Mouse (Mus musculus) skeletal muscle tissue, postnatal 0 days (tissue): Measurements from ENCODE around the gene Lmod2. TPM values are rescaled to one million over a fixed set of nuclear protein-coding genes. Genes with fewer than 3 reads are reported as not detected.

ENCODE experiments used
- polyA plus RNA-seq: library from polyadenylated mRNA; unstranded; fragments of >200 nt; fragmentation: Nextera tagmentation; extraction: Ambion mirVana; gene quantifications from 2 replicates; pipeline ENCODE4 v1.2.1, GENCODE M21; 2015

Lmod2 gene
- 67.1 and 72.1 TPM in 2 replicates for polyA plus RNA-seq

GRCm38 (mm10) chr6:24597500-24597899, at the start of gene Lmod2:
Lmod2 (plus strand) TSS chr6:24597762.

Other genes starting within 250 kb of the Lmod2 start
- 0.05 and 0.08 TPM in 2 replicates for gene Iqub, start 82.7 kb upstream of the Lmod2 start, polyA plus RNA-seq
- 994 and 1,116 TPM in 2 replicates for gene Ndufa5, start 69.7 kb upstream of the Lmod2 start, polyA plus RNA-seq
- gene Asb15, start 69.6 kb upstream of the Lmod2 start, polyA plus RNA-seq, result 0.67 and 0.91 TPM in 2 replicates
- 44.4 and 50.8 TPM in 2 replicates for gene Wasl, start 67.2 kb downstream of the Lmod2 start, polyA plus RNA-seq
- gene Hyal6, start 135.5 kb downstream of the Lmod2 start, polyA plus RNA-seq, result not detected in 2 replicates
- not detected in 2 replicates for gene Hyal4, start 150.6 kb downstream of the Lmod2 start, polyA plus RNA-seq
- gene Spam1, start 193.4 kb downstream of the Lmod2 start, polyA plus RNA-seq, result not detected in 2 replicates